Mouse (Mus musculus) cerebellum, adult 2 months (tissue): Measurements from ENCODE around the gene Scaf4.

ENCODE experiments used
- CTCF ChIP-seq: fragments of 200-500 bp; IDR thresholded peaks from 2 replicates; pipeline ENCODE4 v1.5.1; 2011; ENCODE audit warnings: low read depth, mild to moderate bottlenecking, control low read depth, low read length, moderate library complexity, borderline replicate concordance; ENCODE audit not compliant: insufficient read depth
- POLR2A ChIP-seq: fragments of 200-500 bp; IDR thresholded peaks from 2 replicates; pipeline ENCODE4 v1.6.1; 2011; ENCODE audit warnings: low read length, control low read depth, borderline replicate concordance; ENCODE audit not compliant: insufficient read depth

- TF ChIP-seq CTCF (no peak), POLR2A (no peak)
Measured at GRCm38 (mm10) chr16:90275521-90275920, 8.8 kb downstream of the Scaf4 start.
